Mouse (Mus musculus): Measurements from ENCODE around the gene Cnga4.

- no peak for TF ChIP-seq CTCF (IDR thresholded peaks at IDR 0.05)
- TF ChIP-seq EP300 (IDR thresholded peaks at IDR 0.05) = no peak
Observed at GRCm38 (mm10) chr7:105437979-105438772, 33.8 kb downstream of the Cnga4 start.

All from lung, postnatal 0 days (tissue).